Mouse (Mus musculus) c-Kit-positive CD71-positive TER-119-positive erythroid progenitor cells, embryonic 14.5 days (primary cell): ENCODE measurements at regions not wholly inside any gene's neighbourhood (a gene's known extent, or its start where the extent isn't known, plus 50 kb on each side); places are given as distances from the start of the nearest gene placed in this dataset.
"Not testable (repeated sequence)": the region's sequence is repeated elsewhere in the genome, so short reads cannot be mapped to it uniquely, and the experiment has no call there.

Experiments used
- DNase-seq: peaks from one replicate; pipeline ENCODE4 v3.0.0-alpha.2; 2013; ENCODE audit warnings: low spot score

- no peak for DNase-seq
Measured at GRCm38 (mm10) chr12:77589416-77589815, 351.5 kb downstream of the Fut8 start.

GRCm38 (mm10) chr12:77594092-77594491, 356.2 kb downstream of the Fut8 start:
- no peak for DNase-seq

- DNase-seq: no peak
Measured at GRCm38 (mm10) chr12:77594657-77595056, 356.7 kb downstream of the Fut8 start.

- DNase-seq: no peak
Measured at GRCm38 (mm10) chr12:77595821-77596220, 357.9 kb downstream of the Fut8 start.

- DNase-seq: no peak
Measured at GRCm38 (mm10) chr12:77596676-77597075, 358.8 kb downstream of the Fut8 start.

- DNase-seq: no peak
Measured at GRCm38 (mm10) chr12:77597627-77598333, 359.9 kb downstream of the Fut8 start.

GRCm38 (mm10) chr12:77598334-77598715, 360.4 kb downstream of the Fut8 start:
- no peak for DNase-seq

- no peak for DNase-seq
Measured at GRCm38 (mm10) chr12:77599391-77599790, 361.5 kb downstream of the Fut8 start.

GRCm38 (mm10) chr12:77603832-77604501, 366.0 kb downstream of the Fut8 start:
- no peak for DNase-seq

- DNase-seq: no peak
Measured at GRCm38 (mm10) chr12:77617552-77617951, 379.6 kb downstream of the Fut8 start.

- DNase-seq: no peak
Measured at GRCm38 (mm10) chr12:77622243-77622642, 384.3 kb downstream of the Fut8 start.

GRCm38 (mm10) chr12:77624323-77624722, 386.4 kb downstream of the Fut8 start:
- DNase-seq: not testable (repeated sequence)

GRCm38 (mm10) chr12:77628358-77628850, 390.5 kb downstream of the Fut8 start:
- DNase-seq: no peak

- no peak for DNase-seq
Measured at GRCm38 (mm10) chr12:77633981-77634650, 396.2 kb downstream of the Fut8 start.

GRCm38 (mm10) chr12:77638266-77638665, 400.3 kb downstream of the Fut8 start:
- no peak for DNase-seq

GRCm38 (mm10) chr12:77642336-77642735, 404.4 kb downstream of the Fut8 start:
- DNase-seq: no peak

- no peak for DNase-seq
Measured at GRCm38 (mm10) chr12:77647841-77648240, 409.9 kb downstream of the Fut8 start.

GRCm38 (mm10) chr12:77654282-77654681, 416.4 kb downstream of the Fut8 start:
- no peak for DNase-seq

GRCm38 (mm10) chr12:77657060-77657459, 419.1 kb downstream of the Fut8 start:
- DNase-seq: no peak

- DNase-seq: no peak
Measured at GRCm38 (mm10) chr12:77657878-77658277, 420.0 kb downstream of the Fut8 start.

- no peak for DNase-seq
Measured at GRCm38 (mm10) chr12:77663180-77663579, 425.3 kb downstream of the Fut8 start.

- DNase-seq: no peak
Measured at GRCm38 (mm10) chr12:77663665-77664374, 425.9 kb downstream of the Fut8 start.
